Comparison of ENCODE assay signal across 14 mouse cellular contexts in genomic region chr7:55903766-55904165, GRCm38 (mm10).
"Had no signal": no experiment of that assay in that cellular context is flagged by ENCODE, and none has a peak within 500 bp of the region (broad histone marks: within the 10 kb centered on the region; RNA-seq: fewer than 3 reads in every experiment).

No protein-coding gene starts in this region.

- H3K4me2 ChIP-seq: limb, embryonic 15.5 days; liver, embryonic 12.5 days; lung, embryonic 14.5 days; midbrain, embryonic 12.5 days; neural tube, embryonic 15.5 days; stomach, embryonic 15.5 days had no signal

- H3K4me1 ChIP-seq: limb, embryonic 15.5 days; liver, embryonic 12.5 days; midbrain, embryonic 12.5 days; neural tube, embryonic 15.5 days; stomach, embryonic 15.5 days had no signal

- H3K27me3 ChIP-seq: limb, embryonic 15.5 days; liver, embryonic 12.5 days; midbrain, embryonic 12.5 days; neural tube, embryonic 15.5 days; stomach, embryonic 15.5 days had no signal

- H3K27ac ChIP-seq: limb, embryonic 15.5 days; liver, embryonic 12.5 days; midbrain, embryonic 12.5 days; neural tube, embryonic 15.5 days; stomach, embryonic 15.5 days had no signal

- H3K9me3 ChIP-seq: limb, embryonic 15.5 days; liver, embryonic 12.5 days; midbrain, embryonic 12.5 days; neural tube, embryonic 15.5 days; stomach, embryonic 15.5 days had no signal

- ATAC-seq: liver, embryonic 12.5 days had no signal

- H3K4me3 ChIP-seq: limb, embryonic 15.5 days; liver, embryonic 12.5 days; midbrain, embryonic 12.5 days; myocyte; neural tube, embryonic 15.5 days; stomach, embryonic 15.5 days had no signal

- H3K9ac ChIP-seq: limb, embryonic 15.5 days; liver, embryonic 12.5 days; lung, embryonic 14.5 days; midbrain, embryonic 12.5 days; neural tube, embryonic 15.5 days; stomach, embryonic 15.5 days had no signal

- DNase-seq: kidney, adult 9 months; kidney, postnatal 14 days; layer of hippocampus, adult 9-11 months; layer of hippocampus, postnatal 36 days; lung, embryonic 14.5 days; lung, postnatal 14 days; right cerebral cortex, postnatal 14 days; thymus, postnatal 4 days had no signal
